Mouse (Mus musculus): ENCODE data around the gene Jade3.

GRCm38 (mm10) chrX:20425140-20425838, at the start of gene Jade3:
- 0 out of 2 replicates have a peak, but pooled peaks have one; percentile 34 for TF ChIP-seq HCFC1 (IDR thresholded peaks at IDR 0.05; ENCODE audit: low read depth, low read length)
- TF ChIP-seq POLR2A (IDR thresholded peaks at IDR 0.05; ENCODE audit: control insufficient read depth in 1 of 2, insufficient read depth in 1 of 2, low read depth in 1 of 2, low read length in 2 of 2, poor library complexity in 1 of 2), result peak; percentile 85 to 98
- no peak for TF ChIP-seq CTCF (IDR thresholded peaks at IDR 0.05 in 2 of 3, conservative IDR thresholded peaks at IDR 0.05 in 1 of 3; ENCODE audit: control insufficient read depth in 1 of 3, insufficient read depth in 1 of 3, low read depth in 2 of 3, low read length in 3 of 3, poor library complexity in 1 of 3, severe bottlenecking in 1 of 3)
- TF ChIP-seq USF1 (IDR thresholded peaks at IDR 0.05; ENCODE audit: low read depth, low read length), result peak; percentile 59; the same call in 1 of the 2 replicates
- 0 out of 4 replicates have a peak, but pooled peaks of 1 of the 2 experiments have one; percentile 0 for TF ChIP-seq EP300 (IDR thresholded peaks at IDR 0.05; ENCODE audit: low read depth in 1 of 2, low read length in 2 of 2)
- TF ChIP-seq MAZ (IDR thresholded peaks at IDR 0.05; ENCODE audit: low read depth, low read length), result peak; percentile 93; the same call in 1 of the 2 replicates
- TF ChIP-seq ELF1 (IDR thresholded peaks at IDR 0.05; ENCODE audit: low read depth, low read length), result no peak

Data from MEL (cell line).